Mouse (Mus musculus) liver, adult 2 months (tissue): Measurements from ENCODE around the gene Artn. TPM values are rescaled to one million over a fixed set of nuclear protein-coding genes. Genes with fewer than 3 reads are reported as not detected.

Experiments
- DNase-seq: peaks from one replicate; pipeline ENCODE4 v3.0.0-alpha.2; 2011; ENCODE audit warnings: low read depth, low spot score; ENCODE audit errors: extremely low read depth
- H3K27ac ChIP-seq: fragments of 200-500 bp; replicated peaks from 2 replicates; pipeline ENCODE4 v1.5.1; 2012; ENCODE audit warnings: low read depth, mild to moderate bottlenecking, control low read depth, inconsistent platforms, low read length; ENCODE audit not compliant: insufficient read depth
- H3K27me3 ChIP-seq: fragments of 200-500 bp; 2 replicates; pipeline ENCODE4 v1.6.1; 2012; ENCODE audit warnings: mild to moderate bottlenecking, moderate library complexity, low read length, inconsistent platforms; ENCODE audit not compliant: control insufficient read depth, insufficient read depth
- H3K36me3 ChIP-seq: fragments of 200-500 bp; 2 replicates; pipeline ENCODE4 v1.6.1; 2012; ENCODE audit warnings: low read length, inconsistent platforms; ENCODE audit not compliant: control insufficient read depth, insufficient read depth
- H3K4me1 ChIP-seq: fragments of 200-500 bp; 2 replicates; pipeline ENCODE4 v1.6.1; 2011; ENCODE audit warnings: low read length; ENCODE audit not compliant: control insufficient read depth, insufficient read depth
- H3K4me3 ChIP-seq: fragments of 200-500 bp; 2 replicates; pipeline ENCODE4 v1.5.1; 2011; ENCODE audit warnings: low read depth, mild to moderate bottlenecking, control low read depth, low read length, moderate library complexity; ENCODE audit not compliant: insufficient read depth
- H3K79me2 ChIP-seq: fragments of 200-500 bp; 2 replicates; pipeline ENCODE4 v1.6.1; 2012; ENCODE audit warnings: inconsistent platforms, mild to moderate bottlenecking, low read length, moderate library complexity; ENCODE audit not compliant: control insufficient read depth, insufficient read depth
- H3K9ac ChIP-seq: fragments of 200-500 bp; 2 replicates; pipeline ENCODE4 v1.6.1; 2012; ENCODE audit warnings: low read depth, mild to moderate bottlenecking, control low read depth, inconsistent platforms, low read length
- CTCF ChIP-seq: fragments of 200-500 bp; IDR thresholded peaks from 2 replicates; pipeline ENCODE4 v1.5.1; 2011; ENCODE audit warnings: low read depth, low read length, control low read depth
- POLR2A ChIP-seq: fragments of 200-500 bp; IDR thresholded peaks from 2 replicates; pipeline ENCODE4 v1.6.1; 2011; ENCODE audit warnings: low read length, control low read depth; ENCODE audit not compliant: insufficient read depth; ENCODE audit errors: extremely low read depth
- WGBS: fragments of 180-500 bp; shearing (Covaris S2); methylation state at CpG from one replicate; pipeline ENCODE4 v1.1.7; 2018; 5-methylcytosine and 5-hydroxymethylcytosine counted together
- polyA plus RNA-seq: library from polyadenylated mRNA; depleted of rRNA; stranded (reverse); fragments of >200 nt; gene quantifications from 2 replicates; pipeline ENCODE4 v1.2.3, GENCODE M21; 2012
- total RNA-seq: library from RNA; depleted of rRNA; stranded (reverse); fragments of >200 nt; gene quantifications from 2 replicates; pipeline ENCODE4 v1.2.3, GENCODE M21; 2014

Artn gene
- total and polyA plus RNA-seq, 2 experiments = 0.07 TPM; not detected in 1

GRCm38 (mm10) chr4:117887133-117887532 lies 42.4 kb downstream of the Artn start, which contains the start of gene Atp6v0b:
Atp6v0b (minus strand) TSS chr4:117887333.
- WGBS = under 1% methylated on average over 37 of the region's 37 CpGs
- H3K27ac ChIP-seq = peak within 1 kb of the TSS; percentile 77
- peaks cover 5% of the 10 kb centered on the region; the same call in 1 of the 2 replicates for H3K79me2 ChIP-seq
- TF ChIP-seq POLR2A (peak; percentile 78; the same call in 1 of the 2 replicates), CTCF (no peak)
- peak; percentile 75 for DNase-seq
- peaks cover 14% of the 10 kb centered on the region for H3K4me1 ChIP-seq
- peak within 1 kb of the TSS; percentile 86 for H3K4me3 ChIP-seq
- H3K27me3 ChIP-seq = no peaks in the 10 kb centered on the region
- H3K9ac ChIP-seq = peak within 1 kb of the TSS; percentile 96
- peaks cover 12% of the 10 kb centered on the region; the same call in 1 of the 2 replicates for H3K36me3 ChIP-seq

GRCm38 (mm10) chr4:117886644-117887043 lies 42.9 kb downstream of the Artn start:
- Histone ChIP-seq H3K27me3 (no peaks in the 10 kb centered on the region), H3K4me3 (peak overlapping the region; percentile 86), H3K4me1 (peaks cover 12% of the 10 kb centered on the region), H3K79me2 (peaks cover 5% of the 10 kb centered on the region; the same call in 1 of the 2 replicates), H3K9ac (peak overlapping the region; percentile 96), H3K27ac (peak overlapping the region; percentile 77), H3K36me3 (peaks cover 12% of the 10 kb centered on the region; the same call in 1 of the 2 replicates)
- 1% methylated on average over 24 of the region's 24 CpGs for WGBS
- no peak for TF ChIP-seq CTCF
- no peak for TF ChIP-seq POLR2A
- peak; percentile 17 for DNase-seq

GRCm38 (mm10) chr4:117885994-117886393 lies 43.6 kb downstream of the Artn start:
- Histone ChIP-seq H3K9ac (0 out of 2 replicates have a peak overlapping the region, but pooled peaks have one; percentile 96), H3K27me3 (no peaks in the 10 kb centered on the region), H3K4me1 (peaks cover 10% of the 10 kb centered on the region), H3K36me3 (peaks cover 12% of the 10 kb centered on the region; the same call in 1 of the 2 replicates), H3K4me3 (peak overlapping the region; percentile 86; the same call in 1 of the 2 replicates), H3K79me2 (peaks cover 5% of the 10 kb centered on the region; the same call in 1 of the 2 replicates), H3K27ac (no peak overlapping the region)
- TF ChIP-seq CTCF (no peak), POLR2A (no peak)
- WGBS = 84% methylated on average over 9 of the region's 9 CpGs
- no peak for DNase-seq

GRCm38 (mm10) chr4:117885093-117885492 lies 44.5 kb downstream of the Artn start:
- no peak overlapping the region for H3K4me3 ChIP-seq
- 97% methylated on average over 10 of the region's 10 CpGs for WGBS
- H3K27me3 ChIP-seq = no peaks in the 10 kb centered on the region
- TF ChIP-seq CTCF (no peak), POLR2A (no peak)
- no peak overlapping the region for H3K27ac ChIP-seq
- peaks cover 10% of the 10 kb centered on the region for H3K4me1 ChIP-seq
- peaks cover 12% of the 10 kb centered on the region; the same call in 1 of the 2 replicates for H3K36me3 ChIP-seq
- DNase-seq = no peak
- H3K79me2 ChIP-seq = peaks cover 5% of the 10 kb centered on the region; the same call in 1 of the 2 replicates
- H3K9ac ChIP-seq = no peak overlapping the region

GRCm38 (mm10) chr4:117884146-117884545 lies 45.4 kb downstream of the Artn start:
- Histone ChIP-seq H3K4me3 (no peak overlapping the region), H3K27me3 (no peaks in the 10 kb centered on the region), H3K4me1 (peaks cover 10% of the 10 kb centered on the region), H3K79me2 (peaks cover 5% of the 10 kb centered on the region; the same call in 1 of the 2 replicates), H3K27ac (no peak overlapping the region), H3K36me3 (peaks cover 12% of the 10 kb centered on the region; the same call in 1 of the 2 replicates), H3K9ac (no peak overlapping the region)
- no peak for DNase-seq
- TF ChIP-seq POLR2A = no peak
- no peak for TF ChIP-seq CTCF
- 27% methylated on average over 1 of the region's 1 CpGs for WGBS
